Mouse (Mus musculus) cerebellum, adult 18-20 months (tissue): ENCODE data around the gene Fxyd5.

ENCODE experiments used
- DNase-seq, 2 experiments: peaks; one replicate each; pipeline ENCODE4 v3.0.0; 2021

The Fxyd5 gene

GRCm38 (mm10) chr7:31037675-31038074 is 4.6 kb downstream of the Fxyd5 start:
- no peak for DNase-seq

GRCm38 (mm10) chr7:31036917-31037316 is 5.4 kb downstream of the Fxyd5 start:
- DNase-seq = no peak

- DNase-seq = no peak
Measured at GRCm38 (mm10) chr7:31035291-31035690, 7.0 kb downstream of the Fxyd5 start.

- DNase-seq = no peak
Measured at GRCm38 (mm10) chr7:31034789-31035188, 7.5 kb downstream of the Fxyd5 start.

- no peak for DNase-seq
Measured at GRCm38 (mm10) chr7:31033409-31034165, 8.7 kb downstream of the Fxyd5 start.

GRCm38 (mm10) chr7:31031731-31032130 is 10.6 kb downstream of the Fxyd5 start:
- no peak for DNase-seq

GRCm38 (mm10) chr7:31030717-31031116 is 11.6 kb downstream of the Fxyd5 start:
- DNase-seq = no peak

GRCm38 (mm10) chr7:31028609-31029008 is 13.7 kb downstream of the Fxyd5 start:
- DNase-seq = no peak

GRCm38 (mm10) chr7:31017104-31017901 is 25.0 kb downstream of the Fxyd5 start:
- no peak for DNase-seq

GRCm38 (mm10) chr7:31012971-31013370 is 29.3 kb downstream of the Fxyd5 start:
- no peak for DNase-seq

GRCm38 (mm10) chr7:31008889-31009288 is 33.4 kb downstream of the Fxyd5 start:
- DNase-seq = no peak

- DNase-seq = no peak
Measured at GRCm38 (mm10) chr7:31008175-31008574, 34.1 kb downstream of the Fxyd5 start.

GRCm38 (mm10) chr7:31007775-31008174 is 34.5 kb downstream of the Fxyd5 start:
- no peak for DNase-seq

- no peak for DNase-seq
Measured at GRCm38 (mm10) chr7:31002650-31003049, 39.6 kb downstream of the Fxyd5 start.

- DNase-seq = peak; percentile 26 to 31
Measured at GRCm38 (mm10) chr7:31000505-31001020, 41.7 kb downstream of the Fxyd5 start.

- no peak for DNase-seq
Measured at GRCm38 (mm10) chr7:30996491-30996890, 45.8 kb downstream of the Fxyd5 start.

- no peak for DNase-seq
Measured at GRCm38 (mm10) chr7:30993986-30994385, 48.3 kb downstream of the Fxyd5 start.

- DNase-seq = no peak
Measured at GRCm38 (mm10) chr7:30992148-30992547, 50.1 kb downstream of the Fxyd5 start.

- DNase-seq = no peak
Measured at GRCm38 (mm10) chr7:30988519-30989162, 53.6 kb downstream of the Fxyd5 start.

- no peak for DNase-seq
Measured at GRCm38 (mm10) chr7:30985357-30985756, 56.9 kb downstream of the Fxyd5 start.
